Mouse (Mus musculus): Measurements from ENCODE around the gene Asic2. TPM values are rescaled to one million over a fixed set of nuclear protein-coding genes. Genes with fewer than 3 reads are reported as not detected.

Gene Asic2
- polyA plus RNA-seq, 1 experiment from 2014 or later, result 17.8 TPM

DNA sequence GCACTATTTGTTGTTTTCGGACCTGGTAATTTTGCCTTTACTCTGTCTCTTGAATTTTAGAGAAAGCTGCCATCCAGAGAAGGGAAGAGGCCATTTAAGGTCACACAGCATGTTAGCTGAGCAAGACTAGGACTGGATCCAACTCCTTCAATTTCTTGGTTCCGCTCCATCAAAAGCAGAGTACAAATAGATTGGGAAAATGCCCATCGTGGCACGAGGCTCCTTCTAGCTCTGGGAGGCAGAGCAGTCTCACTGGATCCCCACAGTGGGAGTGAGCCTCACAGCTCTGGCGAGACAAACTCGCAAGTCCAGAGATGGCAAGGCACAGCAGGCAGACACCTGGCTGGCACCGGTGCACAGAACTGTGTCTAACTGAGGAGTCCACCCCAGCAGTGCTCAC lies 188.4 kb downstream of the Asic2 start:
- Histone ChIP-seq H3K27ac (ENCODE audit: low read depth, low read length) (no peak overlapping the region), H3K4me3 (ENCODE audit: low read length) (no peak overlapping the region), H3K36me3 (ENCODE audit: control insufficient read depth, insufficient read depth, low read length) (no peaks in the 10 kb centered on the region), H3K9me3 (ENCODE audit: control insufficient read depth, low read length) (no peaks in the 10 kb centered on the region), H3K4me1 (ENCODE audit: control insufficient read depth, insufficient read depth, low read depth, low read length) (no peaks in the 10 kb centered on the region; the same call in 1 of the 2 replicates), H3K27me3 (replicated peaks; ENCODE audit: control insufficient read depth, insufficient read depth, low read length) (no peaks in the 10 kb centered on the region), H3K4me2 (ENCODE audit: low read length) (no peak overlapping the region), H3K9ac (ENCODE audit: low read depth, low read length) (no peak overlapping the region)
- no peak for ATAC-seq
- 57% methylated on average over 7 of the region's 7 CpGs for WGBS

DNA sequence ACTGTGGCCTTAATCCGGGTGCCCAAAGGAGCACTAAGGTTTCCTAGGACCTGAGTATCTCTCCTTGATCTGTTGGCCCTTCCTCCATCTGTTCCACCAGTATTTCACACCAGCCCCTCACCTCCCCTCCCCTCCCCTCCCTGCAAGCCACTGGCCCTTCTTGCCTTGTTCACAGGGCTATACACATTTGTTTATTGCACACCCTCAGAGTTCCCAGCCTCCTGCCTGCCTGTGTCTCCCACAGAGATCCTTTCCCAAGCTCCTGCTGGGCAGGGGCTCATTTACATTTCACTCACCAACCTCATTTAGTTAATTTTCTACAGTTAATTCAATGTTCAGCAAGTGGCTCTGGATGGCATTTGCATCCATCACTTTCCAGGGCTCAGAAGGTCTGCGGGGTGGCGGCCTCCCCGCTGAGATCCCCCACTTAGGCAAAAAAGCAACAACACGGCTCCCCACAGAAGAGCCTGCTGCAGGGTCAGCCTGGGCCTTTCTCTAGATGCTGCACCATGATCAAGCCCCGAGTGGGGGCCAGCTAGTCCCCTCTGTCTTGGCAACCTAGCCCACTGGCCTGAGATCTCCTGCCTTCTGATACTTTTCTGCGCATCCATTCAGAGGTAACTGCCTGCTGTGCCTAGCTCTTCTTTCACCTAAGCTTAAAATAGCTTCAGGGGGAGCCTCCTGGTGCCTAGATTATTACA lies 196.9 kb downstream of the Asic2 start:
- Histone ChIP-seq H3K4me1 (ENCODE audit: control insufficient read depth, insufficient read depth, low read depth, low read length) (peaks cover 11% of the 10 kb centered on the region), H3K27ac (ENCODE audit: low read depth, low read length) (no peak overlapping the region), H3K9me3 (ENCODE audit: control insufficient read depth, low read length) (no peaks in the 10 kb centered on the region), H3K4me3 (ENCODE audit: low read length) (no peak overlapping the region), H3K36me3 (ENCODE audit: control insufficient read depth, insufficient read depth, low read length) (no peaks in the 10 kb centered on the region), H3K9ac (ENCODE audit: low read depth, low read length) (no peak overlapping the region), H3K4me2 (ENCODE audit: low read length) (no peak overlapping the region), H3K27me3 (replicated peaks; ENCODE audit: control insufficient read depth, insufficient read depth, low read length) (peaks cover 4% of the 10 kb centered on the region)
- peak; percentile 37 for ATAC-seq
- 14% methylated on average over 7 of the region's 7 CpGs for WGBS

DNA sequence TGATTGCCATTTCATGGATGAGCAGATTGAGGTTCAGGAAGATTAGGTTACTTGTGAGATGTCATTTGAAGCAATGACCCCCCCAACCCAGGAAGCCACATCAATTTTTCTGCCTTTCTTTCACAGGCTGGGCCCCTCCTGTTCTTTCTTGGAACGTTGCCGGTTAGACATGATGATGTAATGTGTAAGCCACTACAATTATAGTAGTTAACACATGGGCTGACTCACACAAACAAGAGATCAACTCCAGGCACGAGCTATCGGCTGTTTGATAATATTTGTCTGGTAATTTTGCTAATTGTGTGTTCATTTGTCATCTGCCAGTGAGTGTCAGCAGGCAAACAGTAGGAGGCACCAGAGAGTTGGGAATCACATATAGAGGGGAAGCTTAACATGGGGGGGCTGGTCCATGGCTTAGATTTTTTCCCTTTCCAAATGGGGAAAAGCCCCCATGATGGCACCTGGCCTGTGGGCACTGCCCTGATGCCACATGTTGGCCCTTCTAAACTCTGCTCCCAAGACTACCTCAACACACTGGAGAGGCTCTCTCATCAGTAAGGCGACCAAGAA lies 198.5 kb downstream of the Asic2 start:
- H3K27me3 ChIP-seq (replicated peaks; ENCODE audit: control insufficient read depth, insufficient read depth, low read length), result peaks cover 4% of the 10 kb centered on the region
- H3K27ac ChIP-seq (ENCODE audit: low read depth, low read length), result no peak overlapping the region
- no peak for ATAC-seq
- H3K4me3 ChIP-seq (ENCODE audit: low read length), result no peak overlapping the region
- H3K4me2 ChIP-seq (ENCODE audit: low read length), result no peak overlapping the region
- WGBS, result 67% methylated on average over 5 of the region's 5 CpGs
- no peaks in the 10 kb centered on the region for H3K36me3 ChIP-seq (ENCODE audit: control insufficient read depth, insufficient read depth, low read length)
- H3K4me1 ChIP-seq (ENCODE audit: control insufficient read depth, insufficient read depth, low read depth, low read length), result peaks cover 11% of the 10 kb centered on the region
- H3K9me3 ChIP-seq (ENCODE audit: control insufficient read depth, low read length), result no peaks in the 10 kb centered on the region
- H3K9ac ChIP-seq (ENCODE audit: low read depth, low read length), result no peak overlapping the region

DNA sequence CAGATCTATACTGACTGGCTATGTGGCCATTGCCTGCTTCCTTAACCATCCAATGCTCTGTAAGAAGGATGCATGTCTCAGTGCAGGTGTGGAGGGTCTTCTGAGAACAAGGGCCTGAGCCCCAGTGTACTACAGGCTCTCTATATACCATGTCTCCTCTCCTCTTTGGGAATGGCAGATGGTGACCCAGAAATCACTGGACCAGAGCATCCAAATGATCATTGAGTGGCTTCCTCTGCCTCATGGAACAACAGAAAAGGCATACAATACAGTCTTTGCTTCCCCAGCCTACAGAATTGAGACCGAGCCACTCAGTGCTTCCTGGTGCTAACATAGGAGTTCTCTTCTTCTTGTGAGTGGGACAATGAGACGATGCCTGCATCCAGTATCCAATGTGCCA lies 200.0 kb downstream of the Asic2 start:
- Histone ChIP-seq H3K4me1 (ENCODE audit: control insufficient read depth, insufficient read depth, low read depth, low read length) (peaks cover 11% of the 10 kb centered on the region), H3K27ac (ENCODE audit: low read depth, low read length) (no peak overlapping the region), H3K4me2 (ENCODE audit: low read length) (no peak overlapping the region), H3K9ac (ENCODE audit: low read depth, low read length) (no peak overlapping the region), H3K9me3 (ENCODE audit: control insufficient read depth, low read length) (no peaks in the 10 kb centered on the region), H3K27me3 (replicated peaks; ENCODE audit: control insufficient read depth, insufficient read depth, low read length) (peaks cover 4% of the 10 kb centered on the region), H3K36me3 (ENCODE audit: control insufficient read depth, insufficient read depth, low read length) (no peaks in the 10 kb centered on the region), H3K4me3 (ENCODE audit: low read length) (no peak overlapping the region)
- 90% methylated on average over 2 of the region's 2 CpGs for whole genome bisulfite sequencing
- ATAC-seq, result 0 out of 2 replicates have a peak, but pooled peaks have one; percentile 14

DNA sequence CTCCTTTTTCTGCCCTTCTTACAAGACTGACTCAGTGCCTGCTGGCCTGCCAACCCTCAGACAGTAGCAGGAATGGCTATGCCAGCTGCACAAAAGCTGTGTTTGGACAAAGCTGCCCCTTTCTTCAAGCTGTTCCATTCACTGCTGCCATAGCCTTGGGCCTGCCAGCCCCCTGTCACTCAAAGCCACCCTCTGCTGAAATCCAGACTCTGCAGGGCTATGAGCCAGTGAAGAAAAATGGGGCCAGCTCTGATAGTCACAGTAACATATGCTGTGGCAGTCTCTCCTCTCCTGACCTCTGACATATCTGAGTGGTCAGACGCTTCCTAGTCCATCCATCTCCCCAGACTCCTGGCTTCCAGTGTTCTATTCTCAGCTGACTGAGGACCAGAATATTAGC lies 200.5 kb downstream of the Asic2 start:
- no peaks in the 10 kb centered on the region for H3K36me3 ChIP-seq (ENCODE audit: control insufficient read depth, insufficient read depth, low read length)
- no peak overlapping the region for H3K27ac ChIP-seq (ENCODE audit: low read depth, low read length)
- peaks cover 11% of the 10 kb centered on the region for H3K4me1 ChIP-seq (ENCODE audit: control insufficient read depth, insufficient read depth, low read depth, low read length)
- no peaks in the 10 kb centered on the region for H3K9me3 ChIP-seq (ENCODE audit: control insufficient read depth, low read length)
- no peak overlapping the region for H3K4me3 ChIP-seq (ENCODE audit: low read length)
- 20% methylated on average over 1 of the region's 1 CpGs for WGBS
- H3K9ac ChIP-seq (ENCODE audit: low read depth, low read length), result no peak overlapping the region
- peaks cover 4% of the 10 kb centered on the region; the same call in 1 of the 2 replicates for H3K27me3 ChIP-seq (replicated peaks; ENCODE audit: control insufficient read depth, insufficient read depth, low read length)
- peak; percentile 95 for ATAC-seq
- H3K4me2 ChIP-seq (ENCODE audit: low read length), result no peak overlapping the region

DNA sequence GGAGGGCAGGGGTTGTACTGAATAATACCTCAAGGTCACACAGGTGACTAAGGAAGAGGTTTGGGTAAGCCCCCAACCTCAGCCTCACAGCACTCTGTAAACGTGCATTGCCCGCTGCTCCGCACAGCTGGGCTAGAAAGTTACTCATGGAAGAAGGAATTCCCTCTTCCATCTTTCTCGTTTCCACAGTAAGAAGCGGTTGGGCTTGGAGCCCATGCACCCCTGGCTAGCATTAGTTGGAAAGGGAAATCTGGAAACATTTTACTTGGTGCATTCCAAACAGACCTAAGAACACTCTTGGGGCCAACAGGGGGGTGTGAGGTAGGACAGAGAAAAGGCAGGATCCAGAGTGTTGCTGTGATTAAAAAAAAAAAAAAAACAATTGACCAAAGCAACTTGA lies 203.0 kb downstream of the Asic2 start:
- Histone ChIP-seq H3K4me1 (ENCODE audit: control insufficient read depth, insufficient read depth, low read depth, low read length) (peaks cover 4% of the 10 kb centered on the region; the same call in 1 of the 2 replicates), H3K9me3 (ENCODE audit: control insufficient read depth, low read length) (no peaks in the 10 kb centered on the region), H3K36me3 (ENCODE audit: control insufficient read depth, insufficient read depth, low read length) (no peaks in the 10 kb centered on the region), H3K27me3 (replicated peaks; ENCODE audit: control insufficient read depth, insufficient read depth, low read length) (peaks cover 4% of the 10 kb centered on the region; the same call in 1 of the 2 replicates), H3K27ac (ENCODE audit: low read depth, low read length) (no peak overlapping the region), H3K4me2 (ENCODE audit: low read length) (no peak overlapping the region), H3K9ac (ENCODE audit: low read depth, low read length) (no peak overlapping the region), H3K4me3 (ENCODE audit: low read length) (no peak overlapping the region)
- no peak for ATAC-seq
- WGBS, result 67% methylated on average over 5 of the region's 5 CpGs

DNA sequence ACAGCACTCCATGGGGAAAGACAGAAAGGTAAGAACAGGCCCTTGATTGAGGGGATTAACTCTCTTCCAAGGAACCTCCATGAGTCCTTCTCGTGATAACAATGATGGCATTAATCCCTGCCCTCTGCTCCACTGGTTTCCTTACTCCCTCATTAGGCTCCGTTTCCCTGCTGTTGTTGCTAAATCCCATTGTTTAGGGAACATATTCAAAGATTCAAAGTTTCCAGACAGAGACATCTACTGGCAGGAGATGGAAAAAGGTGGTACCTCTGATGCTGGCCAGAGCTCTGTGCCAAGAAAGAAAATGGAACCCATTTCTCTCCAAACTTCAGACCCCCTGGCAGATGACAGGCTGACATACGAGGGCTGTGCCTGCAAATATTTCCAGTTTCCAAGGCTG lies 203.5 kb downstream of the Asic2 start:
- peaks cover 2% of the 10 kb centered on the region; the same call in 1 of the 2 replicates for H3K27me3 ChIP-seq (replicated peaks; ENCODE audit: control insufficient read depth, insufficient read depth, low read length)
- 22% methylated on average over 3 of the region's 3 CpGs for WGBS

DNA sequence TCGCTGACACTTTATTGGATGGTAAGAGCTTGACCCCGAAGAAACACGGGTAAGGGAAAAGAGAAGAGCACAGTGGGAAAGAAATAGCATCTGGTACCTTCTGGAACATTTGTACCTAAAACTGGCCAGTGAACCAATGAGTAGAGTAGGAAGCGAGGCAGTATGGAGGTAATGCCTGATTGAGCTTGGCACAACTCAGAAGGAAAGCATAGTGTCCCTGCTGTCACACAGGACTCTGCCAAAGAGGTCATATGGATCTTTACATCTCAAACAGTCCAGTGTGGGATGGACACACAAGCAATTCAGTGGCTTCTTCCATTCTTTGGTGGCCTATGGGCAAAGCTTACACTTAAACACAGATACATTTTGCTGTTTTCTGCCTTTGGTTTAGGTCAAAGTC lies 211.0 kb downstream of the Asic2 start:
- H3K9ac ChIP-seq (ENCODE audit: low read depth, low read length), result no peak overlapping the region

More for the DNA sequence above, 203.5 kb downstream of the Asic2 start:
- no peak for ATAC-seq
- H3K9me3 ChIP-seq (ENCODE audit: control insufficient read depth, low read length), result no peaks in the 10 kb centered on the region
- no peak overlapping the region for H3K4me2 ChIP-seq (ENCODE audit: low read length)
- H3K27ac ChIP-seq (ENCODE audit: low read depth, low read length), result no peak overlapping the region
- no peaks in the 10 kb centered on the region for H3K36me3 ChIP-seq (ENCODE audit: control insufficient read depth, insufficient read depth, low read length)
- peaks cover 4% of the 10 kb centered on the region; the same call in 1 of the 2 replicates for H3K4me1 ChIP-seq (ENCODE audit: control insufficient read depth, insufficient read depth, low read depth, low read length)
- no peak overlapping the region for H3K4me3 ChIP-seq (ENCODE audit: low read length)
- no peak overlapping the region for H3K9ac ChIP-seq (ENCODE audit: low read depth, low read length)

DNA sequence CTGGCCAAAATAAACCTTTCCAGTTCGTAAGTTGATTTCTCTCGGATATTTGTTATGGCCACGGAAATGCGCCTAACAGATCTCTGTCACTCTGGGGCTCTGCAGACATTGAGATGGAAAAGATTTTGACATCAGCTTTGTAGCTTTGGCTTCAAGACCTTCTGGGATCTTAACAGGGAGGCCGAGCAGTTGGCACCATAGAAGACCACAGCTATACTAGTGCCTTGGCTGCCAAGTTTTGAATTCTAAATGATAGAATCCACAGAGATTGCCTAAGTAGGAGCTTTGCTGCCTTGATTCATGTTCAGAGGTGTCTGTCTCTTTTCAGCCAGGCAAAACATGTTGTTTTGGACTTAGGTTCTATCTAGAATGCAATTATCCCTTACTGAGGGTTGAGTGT lies 217.4 kb downstream of the Asic2 start:
- H3K27ac ChIP-seq (ENCODE audit: low read depth, low read length), result no peak overlapping the region
- H3K4me1 ChIP-seq (ENCODE audit: control insufficient read depth, insufficient read depth, low read depth, low read length), result no peaks in the 10 kb centered on the region
- no peaks in the 10 kb centered on the region for H3K27me3 ChIP-seq (replicated peaks; ENCODE audit: control insufficient read depth, insufficient read depth, low read length)
- no peak overlapping the region for H3K4me2 ChIP-seq (ENCODE audit: low read length)
- no peak for ATAC-seq
- H3K36me3 ChIP-seq (ENCODE audit: control insufficient read depth, insufficient read depth, low read length), result no peaks in the 10 kb centered on the region
- no peak overlapping the region for H3K4me3 ChIP-seq (ENCODE audit: low read length)
- WGBS, result 88% methylated on average over 5 of the region's 5 CpGs
- H3K9ac ChIP-seq (ENCODE audit: low read depth, low read length), result no peak overlapping the region
- peaks cover 3% of the 10 kb centered on the region for H3K9me3 ChIP-seq (ENCODE audit: control insufficient read depth, low read length)

More for the DNA sequence above, 211.0 kb downstream of the Asic2 start:
- Histone ChIP-seq H3K4me3 (ENCODE audit: low read length) (no peak overlapping the region), H3K27ac (ENCODE audit: low read depth, low read length) (no peak overlapping the region), H3K4me2 (ENCODE audit: low read length) (no peak overlapping the region), H3K27me3 (replicated peaks; ENCODE audit: control insufficient read depth, insufficient read depth, low read length) (no peaks in the 10 kb centered on the region), H3K9me3 (ENCODE audit: control insufficient read depth, low read length) (peaks cover 3% of the 10 kb centered on the region), H3K36me3 (ENCODE audit: control insufficient read depth, insufficient read depth, low read length) (no peaks in the 10 kb centered on the region), H3K4me1 (ENCODE audit: control insufficient read depth, insufficient read depth, low read depth, low read length) (no peaks in the 10 kb centered on the region)
- WGBS, result 82% methylated on average over 4 of the region's 4 CpGs
- ATAC-seq, result no peak
